Mouse (Mus musculus) left cerebral cortex, adult 8-10 months (tissue): Measurements from ENCODE around the gene Hyal2. TPM values are rescaled to one million over a fixed set of nuclear protein-coding genes. Genes with fewer than 3 reads are reported as not detected.
"Not testable (repeated sequence)": the region's sequence is repeated elsewhere in the genome, so short reads cannot be mapped to it uniquely, and the experiment has no call there.

ENCODE experiments used
- DNase-seq, 2 experiments: peaks; one replicate each; pipeline ENCODE4 v3.0.0; 2022; ENCODE audit warnings: low spot score in 2 of 2
- total RNA-seq, 4 experiments: library from RNA; stranded (reverse); gene quantifications; 2 replicates each; pipeline ENCODE4 v1.2.4; 2022

The Hyal2 gene
- total RNA-seq, 4 experiments from 2014 or later: 13.0 to 18.0 (median 15.4) TPM

GRCm38 (mm10) chr9:107568331-107569261, 851 bp downstream of the Hyal2 start:
- DNase-seq: peak; percentile 75 to 79

- DNase-seq: no peak
Observed at GRCm38 (mm10) chr9:107569270-107569669, 1.5 kb downstream of the Hyal2 start.

GRCm38 (mm10) chr9:107570016-107570415, 2.3 kb downstream of the Hyal2 start:
- no peak for DNase-seq

- no peak for DNase-seq
Observed at GRCm38 (mm10) chr9:107570845-107571244, 3.1 kb downstream of the Hyal2 start.

- DNase-seq: no peak
Observed at GRCm38 (mm10) chr9:107571534-107572326, 4.0 kb downstream of the Hyal2 start.

- DNase-seq: no peak
Observed at GRCm38 (mm10) chr9:107572327-107572662, 4.5 kb downstream of the Hyal2 start.

- DNase-seq: not testable (repeated sequence)
Observed at GRCm38 (mm10) chr9:107573774-107574173, 6.0 kb downstream of the Hyal2 start.

- DNase-seq: no peak
Observed at GRCm38 (mm10) chr9:107575579-107576356, 8.0 kb downstream of the Hyal2 start.

- DNase-seq: no peak
Observed at GRCm38 (mm10) chr9:107576357-107577107, 8.8 kb downstream of the Hyal2 start, which contains the start of gene Hyal1. TSS of gene Hyal1 (plus strand) at chr9:107576927.

- DNase-seq: no peak
Observed at GRCm38 (mm10) chr9:107577871-107578270, 10.1 kb downstream of the Hyal2 start.

- DNase-seq: no peak
Observed at GRCm38 (mm10) chr9:107578587-107578986, 10.8 kb downstream of the Hyal2 start, which contains the start of gene Naa80. TSS of gene Naa80 (plus strand) at chr9:107578887.

- no peak for DNase-seq
Observed at GRCm38 (mm10) chr9:107579023-107579900, 11.5 kb downstream of the Hyal2 start.

- DNase-seq: peak; percentile 70 to 88
Observed at GRCm38 (mm10) chr9:107580501-107581317, 13.0 kb downstream of the Hyal2 start, which contains the start of gene Hyal3. TSS of gene Hyal3 (plus strand) at chr9:107580818.

GRCm38 (mm10) chr9:107581584-107581983, 13.8 kb downstream of the Hyal2 start:
- no peak for DNase-seq

GRCm38 (mm10) chr9:107582509-107583062, 14.8 kb downstream of the Hyal2 start:
- DNase-seq: no peak

- no peak for DNase-seq
Observed at GRCm38 (mm10) chr9:107583174-107583573, 15.4 kb downstream of the Hyal2 start.

GRCm38 (mm10) chr9:107586504-107586903, 18.8 kb downstream of the Hyal2 start:
- no peak for DNase-seq
